Mouse (Mus musculus): Measurements from ENCODE around the gene Atcay. TPM values are rescaled to one million over a fixed set of nuclear protein-coding genes. Genes with fewer than 3 reads are reported as not detected.
"Not testable (repeated sequence)": the region's sequence is repeated elsewhere in the genome, so short reads cannot be mapped to it uniquely, and the experiment has no call there.

Gene Atcay
- total and polyA plus RNA-seq, 3 experiments = 0.11 TPM; not detected in 2

DNA sequence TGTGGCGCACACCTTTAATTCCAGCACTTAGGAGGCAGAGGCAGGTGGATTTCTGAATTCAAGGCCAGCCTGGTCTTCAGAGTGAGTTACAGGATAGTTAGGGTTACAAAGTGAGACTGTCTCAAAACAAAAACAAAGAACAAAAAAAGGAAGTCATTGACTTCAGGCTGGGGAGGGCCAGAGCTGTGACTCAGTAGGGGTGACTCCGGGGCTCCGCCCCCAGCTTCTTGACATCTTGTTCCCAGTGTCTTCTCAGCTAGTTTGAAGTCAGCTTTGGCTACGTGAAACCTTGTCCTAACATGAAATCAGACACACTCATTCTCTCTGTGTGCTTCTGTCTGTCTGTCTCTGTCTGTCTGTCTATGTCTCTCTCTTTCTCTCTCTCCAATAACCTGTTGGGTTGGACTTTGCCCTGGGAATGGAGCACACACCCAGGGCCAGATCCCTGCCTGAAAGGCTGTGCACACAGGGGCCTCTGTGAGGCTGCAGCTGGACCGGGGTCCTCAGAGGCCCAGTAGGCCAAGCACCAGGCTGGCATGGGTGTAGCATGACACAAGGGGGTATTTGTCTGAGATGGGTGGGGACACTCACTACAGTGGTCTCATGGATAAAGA, 9.1 kb downstream of the Atcay start:
- no peak for TF ChIP-seq TAL1 (conservative IDR thresholded peaks at IDR 0.05; ENCODE audit: low read depth, low read length)
- TF ChIP-seq POLR2AphosphoS5 (IDR thresholded peaks at IDR 0.05; ENCODE audit: insufficient replicate concordance, low read depth, low read length) = no peak
- no peak for TF ChIP-seq CTCF (IDR thresholded peaks at IDR 0.05; ENCODE audit: low read depth, low read length)
- no peak for TF ChIP-seq GATA1 (IDR thresholded peaks at IDR 0.05; ENCODE audit: borderline replicate concordance, low read length)
- TF ChIP-seq GATA2 (IDR thresholded peaks at IDR 0.05; ENCODE audit: borderline replicate concordance, low read depth, low read length) = no peak
- H3K36me3 ChIP-seq (replicated peaks) = no peaks in the 10 kb centered on the region
- peaks cover 18% of the 10 kb centered on the region for H3K4me1 ChIP-seq (ENCODE audit: insufficient read depth, low read depth, low read length)
- H3K27me3 ChIP-seq (ENCODE audit: insufficient read depth, low read length) = peaks cover 24% of the 10 kb centered on the region
- peak; percentile 49 for DNase-seq (ENCODE audit: low spot score)
- H3K9me3 ChIP-seq (replicated peaks) = no peaks in the 10 kb centered on the region
- no peak overlapping the region for H3K4me3 ChIP-seq (ENCODE audit: low read depth, low read length)
- no peak for ATAC-seq (ENCODE audit: extremely low read depth, insufficient number of reproducible peaks, low FRiP score, poor library complexity, severe bottlenecking)

GRCm38 (mm10) chr10:81217964-81218363, 12.7 kb downstream of the Atcay start:
- Histone ChIP-seq H3K9me3 (replicated peaks) (no peaks in the 10 kb centered on the region), H3K4me1 (ENCODE audit: insufficient read depth, low read depth, low read length) (peaks cover 18% of the 10 kb centered on the region), H3K36me3 (replicated peaks) (no peaks in the 10 kb centered on the region), H3K4me3 (ENCODE audit: low read depth, low read length) (no peak overlapping the region), H3K27me3 (ENCODE audit: insufficient read depth, low read length) (peaks cover 40% of the 10 kb centered on the region)
- no peak for ATAC-seq (ENCODE audit: extremely low read depth, insufficient number of reproducible peaks, low FRiP score, poor library complexity, severe bottlenecking)
- TF ChIP-seq CTCF (IDR thresholded peaks at IDR 0.05; ENCODE audit: low read depth, low read length) (peak; percentile 75), GATA1 (IDR thresholded peaks at IDR 0.05; ENCODE audit: borderline replicate concordance, low read length) (no peak), POLR2AphosphoS5 (IDR thresholded peaks at IDR 0.05; ENCODE audit: insufficient replicate concordance, low read depth, low read length) (no peak), GATA2 (IDR thresholded peaks at IDR 0.05; ENCODE audit: borderline replicate concordance, low read depth, low read length) (no peak)
- peak; percentile 59 for DNase-seq (ENCODE audit: low spot score)

DNA sequence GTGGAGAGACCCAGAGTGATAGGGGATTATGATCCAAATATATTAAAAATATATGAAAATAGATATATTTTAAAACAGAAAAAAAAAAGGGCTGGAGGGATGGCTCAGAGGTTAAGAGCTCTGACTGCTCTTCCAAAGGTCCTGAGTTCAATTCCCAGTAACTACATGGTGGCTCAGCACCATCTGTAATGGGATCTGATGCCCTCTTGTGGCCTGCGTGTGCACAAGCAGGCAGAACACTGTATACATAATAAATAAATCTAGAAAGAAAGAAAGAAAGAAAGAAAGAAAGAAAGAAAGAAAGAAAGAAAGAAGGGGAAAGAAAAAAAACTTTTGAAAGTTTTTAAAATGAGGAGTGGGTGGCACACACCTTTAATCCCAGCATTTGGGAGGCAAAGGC, 13.4 kb downstream of the Atcay start:
- not testable (repeated sequence) for H3K9me3 ChIP-seq (replicated peaks); H3K4me3 ChIP-seq (ENCODE audit: low read depth, low read length); DNase-seq (ENCODE audit: low spot score); ATAC-seq (ENCODE audit: extremely low read depth, insufficient number of reproducible peaks, low FRiP score, poor library complexity, severe bottlenecking); H3K36me3 ChIP-seq (replicated peaks)
- peaks cover 45% of the 10 kb centered on the region for H3K27me3 ChIP-seq (ENCODE audit: insufficient read depth, low read length)
- TF ChIP-seq CTCF (IDR thresholded peaks at IDR 0.05; ENCODE audit: low read depth, low read length) = 0 out of 2 replicates have a peak, but pooled peaks have one; percentile 2
- peaks cover 18% of the 10 kb centered on the region for H3K4me1 ChIP-seq (ENCODE audit: insufficient read depth, low read depth, low read length)

- DNase-seq (ENCODE audit: low spot score) (no peak), ATAC-seq (ENCODE audit: extremely low read depth, insufficient number of reproducible peaks, low FRiP score, poor library complexity, severe bottlenecking) (no peak)
- Histone ChIP-seq H3K9me3 (replicated peaks) (no peaks in the 10 kb centered on the region), H3K4me1 (ENCODE audit: insufficient read depth, low read depth, low read length) (peaks cover 17% of the 10 kb centered on the region), H3K27me3 (ENCODE audit: insufficient read depth, low read length) (peaks cover 46% of the 10 kb centered on the region), H3K4me3 (ENCODE audit: low read depth, low read length) (no peak overlapping the region), H3K36me3 (replicated peaks) (no peaks in the 10 kb centered on the region)
- TF ChIP-seq TAL1 (conservative IDR thresholded peaks at IDR 0.05; ENCODE audit: low read depth, low read length) (no peak), CTCF (IDR thresholded peaks at IDR 0.05; ENCODE audit: low read depth, low read length) (no peak), GATA2 (IDR thresholded peaks at IDR 0.05; ENCODE audit: borderline replicate concordance, low read depth, low read length) (no peak), GATA1 (IDR thresholded peaks at IDR 0.05; ENCODE audit: borderline replicate concordance, low read length) (no peak), POLR2AphosphoS5 (IDR thresholded peaks at IDR 0.05; ENCODE audit: insufficient replicate concordance, low read depth, low read length) (no peak)
These were observed 13.8 kb downstream of the Atcay start for GRCm38 (mm10) chr10:81216810-81217209.

GRCm38 (mm10) chr10:81216260-81216659, 14.4 kb downstream of the Atcay start:
- no peak for DNase-seq (ENCODE audit: low spot score)
- ATAC-seq (ENCODE audit: extremely low read depth, insufficient number of reproducible peaks, low FRiP score, poor library complexity, severe bottlenecking) = no peak
- H3K9me3 ChIP-seq (replicated peaks) = no peaks in the 10 kb centered on the region
- no peak overlapping the region for H3K4me3 ChIP-seq (ENCODE audit: low read depth, low read length)
- H3K27me3 ChIP-seq (ENCODE audit: insufficient read depth, low read length) = peaks cover 46% of the 10 kb centered on the region
- TF ChIP-seq POLR2AphosphoS5 (IDR thresholded peaks at IDR 0.05; ENCODE audit: insufficient replicate concordance, low read depth, low read length) = no peak
- no peak for TF ChIP-seq TAL1 (conservative IDR thresholded peaks at IDR 0.05; ENCODE audit: low read depth, low read length)
- no peak for TF ChIP-seq GATA1 (IDR thresholded peaks at IDR 0.05; ENCODE audit: borderline replicate concordance, low read length)
- TF ChIP-seq CTCF (IDR thresholded peaks at IDR 0.05; ENCODE audit: low read depth, low read length) = no peak
- no peak for TF ChIP-seq GATA2 (IDR thresholded peaks at IDR 0.05; ENCODE audit: borderline replicate concordance, low read depth, low read length)
- no peaks in the 10 kb centered on the region for H3K36me3 ChIP-seq (replicated peaks)
- H3K4me1 ChIP-seq (ENCODE audit: insufficient read depth, low read depth, low read length) = peaks cover 12% of the 10 kb centered on the region

GRCm38 (mm10) chr10:81210154-81210553, 20.5 kb downstream of the Atcay start:
- no peak for ATAC-seq (ENCODE audit: extremely low read depth, insufficient number of reproducible peaks, low FRiP score, poor library complexity, severe bottlenecking)
- H3K4me3 ChIP-seq (ENCODE audit: low read depth, low read length) = no peak overlapping the region

DNA sequence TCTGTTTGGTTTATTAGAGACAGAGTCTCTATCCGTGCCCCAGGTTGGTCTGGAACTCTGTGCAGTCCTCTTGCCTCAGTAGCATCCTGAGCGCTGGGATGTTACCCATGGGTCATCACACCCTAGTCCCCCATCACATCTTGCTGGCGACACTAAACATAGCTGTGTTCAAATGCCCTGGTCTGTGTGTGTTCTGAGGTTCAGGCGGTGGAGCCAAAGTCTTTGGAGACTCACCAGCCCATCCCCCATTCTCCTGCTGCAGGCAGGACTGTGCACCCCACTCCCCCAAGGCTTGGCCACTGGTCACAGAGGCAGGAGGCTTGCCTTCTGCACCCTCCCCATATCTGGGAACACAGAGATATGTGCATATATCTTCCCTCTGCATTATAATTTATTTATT, 26.5 kb downstream of the Atcay start:
- no peaks in the 10 kb centered on the region for H3K36me3 ChIP-seq (replicated peaks)
- no peak overlapping the region for H3K4me3 ChIP-seq (ENCODE audit: low read depth, low read length)
- H3K27me3 ChIP-seq (ENCODE audit: insufficient read depth, low read length) = peaks cover 66% of the 10 kb centered on the region
- DNase-seq (ENCODE audit: low spot score) (no peak), ATAC-seq (ENCODE audit: extremely low read depth, insufficient number of reproducible peaks, low FRiP score, poor library complexity, severe bottlenecking) (no peak)
- no peak for TF ChIP-seq POLR2AphosphoS5 (IDR thresholded peaks at IDR 0.05; ENCODE audit: insufficient replicate concordance, low read depth, low read length)
- no peak for TF ChIP-seq GATA2 (IDR thresholded peaks at IDR 0.05; ENCODE audit: borderline replicate concordance, low read depth, low read length)
- no peak for TF ChIP-seq GATA1 (IDR thresholded peaks at IDR 0.05; ENCODE audit: borderline replicate concordance, low read length)
- no peak for TF ChIP-seq TAL1 (conservative IDR thresholded peaks at IDR 0.05; ENCODE audit: low read depth, low read length)
- TF ChIP-seq CTCF (IDR thresholded peaks at IDR 0.05; ENCODE audit: low read depth, low read length) = no peak
- H3K9me3 ChIP-seq (replicated peaks) = no peaks in the 10 kb centered on the region
- H3K4me1 ChIP-seq (ENCODE audit: insufficient read depth, low read depth, low read length) = peaks cover 16% of the 10 kb centered on the region

More at GRCm38 (mm10) chr10:81210154-81210553, 20.5 kb downstream of the Atcay start:
- H3K36me3 ChIP-seq (replicated peaks) = no peaks in the 10 kb centered on the region
- DNase-seq (ENCODE audit: low spot score) = no peak
- H3K4me1 ChIP-seq (ENCODE audit: insufficient read depth, low read depth, low read length) = no peaks in the 10 kb centered on the region
- peaks cover 4% of the 10 kb centered on the region for H3K9me3 ChIP-seq (replicated peaks)
- TF ChIP-seq CTCF (IDR thresholded peaks at IDR 0.05; ENCODE audit: low read depth, low read length) = peak; percentile 20
- TF ChIP-seq POLR2AphosphoS5 (IDR thresholded peaks at IDR 0.05; ENCODE audit: insufficient replicate concordance, low read depth, low read length) = no peak
- H3K27me3 ChIP-seq (ENCODE audit: insufficient read depth, low read length) = peaks cover 60% of the 10 kb centered on the region

Measured in G1E (cell line).